ENCODE assay signal across 13 mouse cellular contexts in the genomic region with DNA sequence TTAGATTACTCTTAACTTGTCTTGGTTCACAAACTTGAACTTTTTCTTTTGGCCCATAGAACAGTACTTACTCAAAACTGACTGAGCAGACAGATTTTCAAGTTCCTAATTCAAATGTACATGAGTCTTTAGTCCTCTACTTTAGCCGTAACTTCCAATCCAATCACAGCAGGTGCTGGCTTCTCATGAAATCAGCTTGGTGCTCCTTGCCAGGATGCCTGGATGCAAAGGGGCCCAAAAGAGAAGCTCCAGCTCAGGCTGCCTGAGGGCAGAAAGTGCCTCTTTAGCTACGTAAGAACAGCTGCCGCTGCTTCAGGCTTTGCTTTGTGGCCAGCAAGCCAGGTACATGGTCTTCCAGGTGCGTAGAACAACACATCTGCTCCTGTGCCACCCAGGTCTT.
"Had no signal": no experiment of that assay in that cellular context is flagged by ENCODE, and none has a peak within 500 bp of the region (broad histone marks: within the 10 kb centered on the region; RNA-seq: fewer than 3 reads in every experiment).

No protein-coding gene starts in this region.

- H3K4me1 ChIP-seq: limb, embryonic 13.5 days; stomach, embryonic 15.5 days had no signal

- H3K4me3 ChIP-seq: limb, embryonic 13.5 days; midbrain, embryonic 12.5 days; myocyte; stomach, embryonic 15.5 days had no signal

- H3K4me2 ChIP-seq: limb, embryonic 13.5 days; midbrain, embryonic 12.5 days; stomach, embryonic 15.5 days had no signal

- H3K9ac ChIP-seq: limb, embryonic 13.5 days; liver, embryonic 14.5 days; midbrain, embryonic 12.5 days; stomach, embryonic 15.5 days had no signal

- H3K27ac ChIP-seq: kidney, postnatal 0 days; limb, embryonic 13.5 days; liver, embryonic 14.5 days; midbrain, embryonic 12.5 days; stomach, embryonic 15.5 days had no signal

- DNase-seq: kidney, postnatal 36 days; layer of hippocampus, adult 9-11 months; layer of hippocampus, postnatal 36 days; lung, adult 18-20 months; right cerebral cortex, postnatal 14 days; thymus, adult 2 months; thymus, postnatal 25 days had no signal

- H3K9me3 ChIP-seq: limb, embryonic 13.5 days; midbrain, embryonic 12.5 days; stomach, embryonic 15.5 days had no signal

- H3K27me3 ChIP-seq: limb, embryonic 13.5 days; midbrain, embryonic 12.5 days; stomach, embryonic 15.5 days had no signal

- H3K36me3 ChIP-seq: limb, embryonic 13.5 days; midbrain, embryonic 12.5 days; stomach, embryonic 15.5 days had no signal
